16 mouse cellular contexts compared by ENCODE assay signal in the genomic region with DNA sequence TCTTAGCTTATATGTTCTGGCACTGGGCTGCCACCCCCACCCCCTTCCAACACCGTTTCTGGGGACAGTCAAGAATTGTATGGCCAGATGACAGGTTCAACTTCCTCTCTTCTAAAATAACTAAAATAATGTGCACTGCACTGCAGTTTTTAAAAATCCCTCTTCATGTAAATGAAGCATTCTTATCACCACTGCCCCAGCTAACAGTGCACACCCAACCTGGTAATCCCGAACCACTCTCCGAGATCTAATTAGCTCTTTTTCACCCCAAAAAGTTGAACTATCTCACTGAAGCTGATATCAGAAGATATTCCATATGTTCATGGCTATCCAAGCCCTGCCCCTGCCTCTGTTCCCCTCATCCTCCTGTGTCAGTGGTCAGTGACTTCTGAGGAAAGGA.
"Had no signal": no experiment of that assay in that cellular context is flagged by ENCODE, and none has a peak within 500 bp of the region (broad histone marks: within the 10 kb centered on the region; RNA-seq: fewer than 3 reads in every experiment).

No protein-coding gene starts in this region.

- DNase-seq: retina, postnatal 1 day; right cerebral cortex, adult 18-20 months; right cerebral cortex, postnatal 14 days; right cerebral cortex, postnatal 25 days; right cerebral cortex, postnatal 4 days; spleen, adult 18-20 months; thymus, adult 18-20 months; thymus, adult 2 months; thymus, postnatal 14 days; thymus, postnatal 25 days; thymus, postnatal 36 days; thymus, postnatal 4 days had no signal

- H3K36me3 ChIP-seq: neural tube, embryonic 13.5 days; neural tube, embryonic 15.5 days; stomach, embryonic 15.5 days had no signal

- H3K9ac ChIP-seq: neural tube, embryonic 13.5 days; neural tube, embryonic 15.5 days; stomach, embryonic 15.5 days had no signal

- H3K9me3 ChIP-seq: neural tube, embryonic 13.5 days; neural tube, embryonic 15.5 days; stomach, embryonic 15.5 days had no signal

- H3K27ac ChIP-seq: neural tube, embryonic 13.5 days; neural tube, embryonic 15.5 days; stomach, embryonic 15.5 days; stomach, postnatal 0 days had no signal

- H3K4me3 ChIP-seq: neural tube, embryonic 13.5 days; neural tube, embryonic 15.5 days; stomach, embryonic 15.5 days had no signal

- H3K4me1 ChIP-seq: neural tube, embryonic 13.5 days; neural tube, embryonic 15.5 days; stomach, embryonic 15.5 days had no signal

- H3K27me3 ChIP-seq: neural tube, embryonic 13.5 days; neural tube, embryonic 15.5 days; stomach, embryonic 15.5 days had no signal
